Mouse (Mus musculus) lung, embryonic 15.5 days (tissue): ENCODE measurements around the gene Rras2. TPM values are rescaled to one million over a fixed set of nuclear protein-coding genes. Genes with fewer than 3 reads are reported as not detected.

Source experiments
- ATAC-seq: fragments of 200-750 bp; cut with Nextera tagmentation; 2 replicates; pipeline ENCODE4 v1.8.0; 2017; ENCODE audit warnings: moderate number of reproducible peaks, borderline replicate concordance; ENCODE audit not compliant: low FRiP score, low TSS enrichment; ENCODE audit errors: extremely low read depth
- H3K27ac ChIP-seq: fragments of 300-500 bp; sonication (generic); 2 replicates; pipeline ENCODE4 v1.5.1; 2015; ENCODE audit warnings: moderate library complexity, mild to moderate bottlenecking, inconsistent platforms
- H3K27me3 ChIP-seq: fragments of 300-500 bp; sonication (generic); 2 replicates; pipeline ENCODE4 v1.6.1; 2015; ENCODE audit warnings: inconsistent platforms
- H3K36me3 ChIP-seq: fragments of 300-500 bp; sonication (generic); 2 replicates; pipeline ENCODE4 v1.6.1; 2015; ENCODE audit warnings: inconsistent platforms
- H3K4me1 ChIP-seq: fragments of 300-500 bp; sonication (generic); 2 replicates; pipeline ENCODE4 v1.6.1; 2015; ENCODE audit warnings: inconsistent platforms
- H3K4me2 ChIP-seq: fragments of 300-500 bp; sonication (generic); 2 replicates; pipeline ENCODE4 v1.6.1; 2015; ENCODE audit warnings: inconsistent platforms, mild to moderate bottlenecking, moderate library complexity
- H3K4me3 ChIP-seq: fragments of 300-500 bp; sonication (generic); 2 replicates; pipeline ENCODE4 v1.5.1; 2015; ENCODE audit warnings: mild to moderate bottlenecking, inconsistent platforms
- H3K9ac ChIP-seq: fragments of 300-500 bp; sonication (generic); 2 replicates; pipeline ENCODE4 v1.6.1; 2015; ENCODE audit warnings: inconsistent platforms
- H3K9me3 ChIP-seq: fragments of 300-500 bp; sonication (generic); 2 replicates; pipeline ENCODE4 v1.6.1; 2016; ENCODE audit warnings: inconsistent platforms
- WGBS: fragments of 180-500 bp; shearing (Covaris S2); methylation state at CpG from one replicate; pipeline ENCODE4 v1.1.7; 2015; 5-methylcytosine and 5-hydroxymethylcytosine counted together
- polyA plus RNA-seq: library from polyadenylated mRNA; unstranded; fragments of >200 nt; fragmentation: Nextera tagmentation; extraction: Ambion mirVana; gene quantifications from 2 replicates; pipeline ENCODE4 v1.2.1, GENCODE M21; 2015

Rras2 gene
- polyA plus RNA-seq, 1 experiment from 2014 or later, result 43.3 TPM

DNA sequence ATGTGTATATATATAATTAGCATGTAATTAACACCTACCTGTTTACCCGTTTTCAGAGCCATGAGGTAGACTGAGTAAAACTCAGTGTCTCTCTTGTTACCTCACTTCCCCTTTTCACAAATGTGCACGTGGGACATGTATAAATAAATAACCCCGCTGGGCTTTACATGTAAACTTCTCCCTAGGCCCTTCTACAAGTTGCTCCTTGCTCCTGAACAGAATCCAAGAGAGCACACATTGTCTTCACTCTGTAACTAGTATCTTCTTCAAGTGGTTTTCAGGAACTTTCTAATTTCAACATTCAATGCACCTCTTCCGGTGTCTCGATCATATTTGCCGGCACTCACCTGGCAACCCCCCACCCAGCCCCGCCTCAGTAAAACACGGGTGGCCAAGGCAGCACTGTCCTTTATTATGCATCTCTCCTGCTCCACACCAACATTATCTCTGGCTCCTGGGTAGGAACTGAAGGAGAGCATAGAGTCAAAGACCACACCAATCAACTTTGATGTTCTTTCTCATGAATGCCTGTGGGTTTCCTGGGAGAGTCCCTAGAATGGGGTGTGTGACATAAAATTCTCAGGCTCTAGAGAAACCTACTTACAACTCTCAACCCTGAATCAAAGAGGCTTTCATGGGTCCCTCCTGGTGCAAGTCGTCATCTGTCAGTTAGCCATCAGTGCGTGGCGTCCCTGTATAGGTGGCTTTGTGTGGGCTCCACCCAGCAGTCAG lies 47.7 kb downstream of the Rras2 start:
- 73% methylated on average over 11 of the region's 11 CpGs for WGBS
- H3K4me2 ChIP-seq, result no peak overlapping the region
- H3K27ac ChIP-seq, result no peak overlapping the region
- ATAC-seq, result no peak
- H3K27me3 ChIP-seq, result no peaks in the 10 kb centered on the region
- peaks cover 36% of the 10 kb centered on the region for H3K4me1 ChIP-seq
- H3K4me3 ChIP-seq, result no peak overlapping the region
- H3K36me3 ChIP-seq, result no peaks in the 10 kb centered on the region
- H3K9me3 ChIP-seq, result no peaks in the 10 kb centered on the region
- no peak overlapping the region for H3K9ac ChIP-seq

DNA sequence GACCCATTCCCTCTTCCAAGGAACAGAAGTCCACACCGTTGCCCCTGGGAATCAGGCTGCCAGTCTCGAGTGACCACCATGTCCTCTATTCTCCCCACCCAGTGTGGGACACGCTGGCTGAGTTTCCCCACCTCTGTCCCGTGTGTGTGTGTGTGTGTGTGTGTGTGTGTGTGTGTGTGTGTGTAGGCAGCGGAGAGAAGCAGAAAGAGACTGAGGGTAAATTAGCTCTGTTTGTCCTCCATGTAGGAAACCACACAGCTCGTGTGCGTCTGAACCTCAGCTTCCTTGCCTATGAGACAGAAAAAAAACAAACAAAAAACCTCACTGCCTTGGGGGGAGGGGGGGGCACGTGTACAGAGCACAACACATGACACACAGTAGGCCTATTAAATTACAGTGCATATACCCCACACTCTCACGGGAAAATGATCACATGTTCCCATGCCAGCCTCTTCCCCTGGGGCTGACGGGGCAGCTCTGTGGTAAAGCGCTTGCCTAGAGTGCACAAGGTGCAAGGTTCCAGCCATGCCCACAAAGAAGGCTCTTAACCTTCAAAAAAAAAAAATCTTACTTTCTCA lies 48.5 kb downstream of the Rras2 start:
- no peak overlapping the region for H3K4me2 ChIP-seq
- 77% methylated on average over 11 of the region's 11 CpGs for WGBS
- ATAC-seq, result no peak
- H3K27ac ChIP-seq, result no peak overlapping the region
- H3K9ac ChIP-seq, result no peak overlapping the region
- H3K9me3 ChIP-seq, result no peaks in the 10 kb centered on the region
- no peak overlapping the region for H3K4me3 ChIP-seq
- H3K27me3 ChIP-seq, result no peaks in the 10 kb centered on the region
- H3K36me3 ChIP-seq, result no peaks in the 10 kb centered on the region
- H3K4me1 ChIP-seq, result peaks cover 37% of the 10 kb centered on the region

GRCm38 (mm10) chr7:114066529-114067178 lies 50.9 kb downstream of the Rras2 start:
- H3K27me3 ChIP-seq, result no peaks in the 10 kb centered on the region
- H3K4me1 ChIP-seq, result peaks cover 32% of the 10 kb centered on the region
- H3K9me3 ChIP-seq, result no peaks in the 10 kb centered on the region
- no peak overlapping the region for H3K9ac ChIP-seq
- no peaks in the 10 kb centered on the region for H3K36me3 ChIP-seq
- 3% methylated on average over 14 of the region's 14 CpGs for WGBS
- H3K27ac ChIP-seq, result 0 out of 2 replicates have a peak overlapping the region, but pooled peaks have one; percentile 24
- peak; percentile 70; the same call in 1 of the 2 replicates for ATAC-seq
- H3K4me2 ChIP-seq, result peak overlapping the region; percentile 49
- H3K4me3 ChIP-seq, result peak overlapping the region; percentile 21

DNA sequence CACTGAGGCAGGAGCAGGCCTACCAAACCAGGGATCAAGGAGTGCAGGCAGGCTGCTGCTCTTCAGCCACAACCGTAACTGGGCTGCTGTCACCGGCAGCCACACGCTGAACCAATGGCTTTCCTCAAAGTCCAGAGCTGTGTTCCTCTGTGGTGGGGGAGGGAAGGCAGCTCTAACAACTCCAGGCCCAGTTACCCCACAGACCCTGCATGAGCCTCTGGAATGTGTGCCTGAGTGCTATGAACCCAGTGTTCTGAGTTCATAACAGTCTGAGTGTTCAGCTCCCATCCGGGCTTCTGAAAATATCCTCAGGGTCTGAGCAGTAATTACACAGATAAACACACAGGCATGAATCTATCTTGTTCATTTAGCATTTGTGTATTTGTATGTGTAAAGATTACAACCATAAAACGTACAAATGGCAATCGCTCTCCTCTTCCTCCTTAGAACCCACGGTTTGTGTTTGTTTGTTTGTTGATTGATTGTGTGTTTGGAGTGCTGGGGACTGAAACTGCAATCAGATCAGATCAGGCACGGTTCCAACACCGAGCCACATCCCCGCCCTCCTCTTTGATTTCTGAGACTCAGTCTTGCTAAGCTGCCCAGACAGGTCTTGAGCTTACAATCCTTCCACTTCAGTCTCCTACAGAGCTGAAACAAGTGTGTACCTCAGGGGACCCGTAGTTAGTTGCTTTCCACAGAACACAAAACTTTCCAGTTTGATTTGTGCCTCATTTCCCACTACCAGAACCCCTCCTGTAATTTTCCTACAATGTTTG lies 52.0 kb downstream of the Rras2 start:
- H3K4me2 ChIP-seq, result no peak overlapping the region
- peak; percentile 48; the same call in 1 of the 2 replicates for ATAC-seq
- H3K9ac ChIP-seq, result no peak overlapping the region

DNA sequence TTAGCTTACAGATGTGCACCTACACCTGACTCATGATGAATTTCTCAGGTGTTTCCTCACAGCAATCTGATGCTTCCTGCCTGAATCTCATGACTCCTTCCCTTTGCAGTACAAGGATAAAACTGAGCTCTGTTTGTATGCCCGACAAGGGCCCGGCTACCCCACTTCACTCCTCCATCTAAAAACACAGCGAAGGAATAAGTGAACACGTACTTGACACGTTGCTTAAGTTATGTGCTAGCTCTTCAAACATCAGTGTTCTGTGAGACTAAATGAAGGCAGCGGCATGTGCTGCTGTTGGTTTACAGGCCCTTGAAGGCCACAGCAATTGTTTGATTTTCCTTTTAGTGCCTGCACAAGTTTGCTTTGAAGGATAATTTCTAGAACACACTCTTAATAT lies 53.6 kb downstream of the Rras2 start:
- no peak for ATAC-seq
- no peaks in the 10 kb centered on the region for H3K36me3 ChIP-seq
- H3K9ac ChIP-seq, result no peak overlapping the region
- no peaks in the 10 kb centered on the region for H3K9me3 ChIP-seq
- H3K4me3 ChIP-seq, result no peak overlapping the region
- H3K27me3 ChIP-seq, result no peaks in the 10 kb centered on the region
- peaks cover 26% of the 10 kb centered on the region for H3K4me1 ChIP-seq
- H3K27ac ChIP-seq, result no peak overlapping the region
- WGBS, result 48% methylated on average over 6 of the region's 6 CpGs
- no peak overlapping the region for H3K4me2 ChIP-seq

More for the DNA sequence above, 52.0 kb downstream of the Rras2 start:
- Histone ChIP-seq H3K27ac (peak overlapping the region; percentile 24; the same call in 1 of the 2 replicates), H3K4me3 (no peak overlapping the region), H3K36me3 (no peaks in the 10 kb centered on the region), H3K27me3 (no peaks in the 10 kb centered on the region), H3K9me3 (no peaks in the 10 kb centered on the region), H3K4me1 (peaks cover 26% of the 10 kb centered on the region)
- WGBS, result 25% methylated on average over 11 of the region's 11 CpGs

DNA sequence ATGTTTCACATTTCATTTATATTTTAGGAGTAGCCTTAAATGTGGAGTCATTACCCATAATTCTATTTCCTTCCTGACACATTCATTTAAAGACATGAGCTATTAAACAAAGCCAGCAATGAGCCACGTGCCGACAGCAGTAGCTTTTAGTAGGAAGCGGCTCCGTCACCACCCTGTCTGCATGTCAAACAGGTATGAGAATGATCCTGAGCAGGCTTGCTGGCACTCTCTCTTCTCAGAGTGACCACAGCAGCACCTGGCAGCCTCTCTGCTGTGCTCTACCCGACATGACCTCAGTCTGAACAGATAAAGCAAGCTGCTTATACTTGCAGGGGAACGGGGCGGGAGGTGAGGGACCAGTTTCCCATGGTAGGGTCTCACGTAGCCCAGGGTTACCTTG lies 54.0 kb downstream of the Rras2 start:
- Histone ChIP-seq H3K27ac (no peak overlapping the region), H3K9ac (no peak overlapping the region), H3K36me3 (no peaks in the 10 kb centered on the region), H3K9me3 (no peaks in the 10 kb centered on the region), H3K4me3 (no peak overlapping the region), H3K4me1 (peaks cover 26% of the 10 kb centered on the region), H3K4me2 (no peak overlapping the region), H3K27me3 (no peaks in the 10 kb centered on the region)
- 39% methylated on average over 8 of the region's 8 CpGs for WGBS
- ATAC-seq, result no peak

- no peak for ATAC-seq
- no peak overlapping the region for H3K4me3 ChIP-seq
- 63% methylated on average over 1 of the region's 1 CpGs for WGBS
- no peak overlapping the region for H3K4me2 ChIP-seq
- H3K4me1 ChIP-seq, result peaks cover 26% of the 10 kb centered on the region
- H3K36me3 ChIP-seq, result no peaks in the 10 kb centered on the region
- H3K9me3 ChIP-seq, result no peaks in the 10 kb centered on the region
- no peak overlapping the region for H3K27ac ChIP-seq
- no peaks in the 10 kb centered on the region for H3K27me3 ChIP-seq
- no peak overlapping the region for H3K9ac ChIP-seq
These were observed 55.1 kb downstream of the Rras2 start for GRCm38 (mm10) chr7:114062451-114062850.

- H3K4me3 ChIP-seq, result no peak overlapping the region
- ATAC-seq, result no peak
These were observed 57.1 kb downstream of the Rras2 start for GRCm38 (mm10) chr7:114060445-114060844.

DNA sequence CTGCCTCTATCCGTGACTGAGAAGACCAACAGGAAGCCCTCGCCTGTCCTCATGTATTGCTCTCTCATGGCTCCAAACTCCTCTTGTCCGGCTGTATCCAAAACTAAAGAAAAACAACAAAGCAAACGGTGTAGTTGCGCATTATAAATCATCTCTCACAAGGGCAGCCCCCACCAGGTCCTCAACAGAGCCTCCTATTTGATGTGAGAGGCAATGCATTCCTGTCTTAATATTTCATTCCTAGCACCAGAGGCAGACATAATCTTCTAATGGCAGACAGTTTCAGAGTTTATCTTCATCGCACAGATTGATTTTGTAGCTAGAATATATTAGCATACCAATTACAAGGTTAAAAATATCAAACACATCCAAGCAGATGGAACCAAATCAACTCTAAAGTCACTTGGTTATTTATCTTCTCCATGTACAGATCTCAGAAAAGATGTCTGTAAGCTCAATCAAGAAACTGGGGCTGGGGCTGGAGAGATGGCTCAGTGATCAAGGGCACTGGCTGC lies 58.6 kb downstream of the Rras2 start:
- no peak overlapping the region for H3K4me2 ChIP-seq
- no peak overlapping the region for H3K4me3 ChIP-seq
- H3K9ac ChIP-seq, result no peak overlapping the region
- peaks cover 6% of the 10 kb centered on the region for H3K4me1 ChIP-seq
- ATAC-seq, result no peak
- H3K9me3 ChIP-seq, result no peaks in the 10 kb centered on the region
- no peak overlapping the region for H3K27ac ChIP-seq
- H3K36me3 ChIP-seq, result no peaks in the 10 kb centered on the region
- WGBS, result 71% methylated on average over 6 of the region's 6 CpGs
- H3K27me3 ChIP-seq, result no peaks in the 10 kb centered on the region

More at GRCm38 (mm10) chr7:114060445-114060844, 57.1 kb downstream of the Rras2 start:
- Histone ChIP-seq H3K4me1 (peaks cover 13% of the 10 kb centered on the region), H3K36me3 (no peaks in the 10 kb centered on the region), H3K4me2 (no peak overlapping the region), H3K27ac (no peak overlapping the region), H3K27me3 (no peaks in the 10 kb centered on the region), H3K9me3 (no peaks in the 10 kb centered on the region), H3K9ac (no peak overlapping the region)
- 92% methylated on average over 6 of the region's 6 CpGs for WGBS

DNA sequence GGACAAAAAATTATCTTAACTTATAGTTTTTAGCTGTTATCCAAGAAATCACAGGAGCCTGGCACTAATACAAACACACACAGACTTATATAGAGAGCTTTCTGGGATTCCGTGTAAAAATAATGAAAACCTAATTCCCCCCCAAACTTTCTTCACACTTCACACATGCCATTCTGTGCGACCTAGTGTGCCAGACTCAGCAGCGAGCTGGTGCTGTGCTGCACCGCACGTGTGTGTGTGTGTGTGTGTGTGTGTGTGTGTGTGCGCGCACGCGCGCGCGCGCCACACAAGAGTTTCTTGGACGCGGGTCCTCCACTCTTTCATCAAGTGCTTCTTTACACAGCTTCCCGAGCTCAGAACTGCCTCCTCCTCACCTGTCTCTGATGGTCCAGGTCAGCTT lies 59.4 kb downstream of the Rras2 start:
- Histone ChIP-seq H3K4me1 (no peaks in the 10 kb centered on the region), H3K9me3 (no peaks in the 10 kb centered on the region), H3K27me3 (no peaks in the 10 kb centered on the region), H3K27ac (no peak overlapping the region), H3K4me2 (no peak overlapping the region), H3K9ac (no peak overlapping the region), H3K4me3 (no peak overlapping the region), H3K36me3 (no peaks in the 10 kb centered on the region)
- no peak for ATAC-seq
- WGBS, result 82% methylated on average over 16 of the region's 16 CpGs

DNA sequence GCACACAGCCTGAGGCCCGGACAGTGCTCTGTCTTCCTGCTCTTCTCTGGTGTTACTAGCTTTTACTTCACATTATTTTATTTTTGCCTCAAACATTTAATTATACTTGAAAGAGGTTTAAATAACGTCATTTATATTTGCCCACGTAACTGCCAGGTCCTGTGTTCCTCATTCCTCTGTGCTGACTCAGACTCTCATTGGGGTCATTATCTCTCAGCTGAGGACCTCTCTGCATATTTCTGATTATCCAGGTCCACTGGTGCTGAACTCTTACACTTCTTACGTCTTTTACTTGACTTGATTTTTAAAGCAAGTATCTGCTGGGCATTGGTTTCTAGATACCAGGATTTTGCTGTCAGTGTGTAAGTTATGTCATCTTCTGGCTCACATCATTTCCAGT lies 63.9 kb downstream of the Rras2 start:
- H3K27me3 ChIP-seq, result no peaks in the 10 kb centered on the region
- H3K9ac ChIP-seq, result no peak overlapping the region
- no peak overlapping the region for H3K27ac ChIP-seq
- H3K9me3 ChIP-seq, result no peaks in the 10 kb centered on the region
- peaks cover 5% of the 10 kb centered on the region for H3K4me1 ChIP-seq
- no peak for ATAC-seq
- no peak overlapping the region for H3K4me3 ChIP-seq
- 49% methylated on average over 4 of the region's 4 CpGs for WGBS
- no peak overlapping the region for H3K4me2 ChIP-seq
- no peaks in the 10 kb centered on the region for H3K36me3 ChIP-seq
